Mouse (Mus musculus) adrenal gland, postnatal 36 days (tissue): ENCODE data around the gene Chchd6. TPM values are rescaled to one million over a fixed set of nuclear protein-coding genes. Genes with fewer than 3 reads are reported as not detected.

Experiments
- DNase-seq, 2 experiments: peaks; one replicate each; pipeline ENCODE4 v3.0.0; 2021; ENCODE audit warnings: mixed read lengths in 1 of 2
- total RNA-seq, 2 experiments: library from RNA; stranded (reverse); gene quantifications; 2 replicates each; pipeline ENCODE4 v1.2.3; 2021

Gene Chchd6
- total RNA-seq, 2 experiments from 2014 or later, result 27.2 to 37.5 TPM

GRCm38 (mm10) chr6:89524766-89525165 lies 70.7 kb downstream of the Chchd6 start:
- no peak for DNase-seq

GRCm38 (mm10) chr6:89510154-89510553 lies 85.3 kb downstream of the Chchd6 start:
- no peak for DNase-seq

- no peak for DNase-seq
Observed at GRCm38 (mm10) chr6:89508725-89509124, 86.7 kb downstream of the Chchd6 start.

GRCm38 (mm10) chr6:89508263-89508662 lies 87.2 kb downstream of the Chchd6 start:
- DNase-seq, result no peak

GRCm38 (mm10) chr6:89499961-89500360 lies 95.5 kb downstream of the Chchd6 start:
- no peak for DNase-seq

- peak in 1 of 2 experiments; percentile 7 for DNase-seq
Observed at GRCm38 (mm10) chr6:89498764-89499516, 96.5 kb downstream of the Chchd6 start.

GRCm38 (mm10) chr6:89496916-89497315 lies 98.5 kb downstream of the Chchd6 start:
- no peak for DNase-seq

GRCm38 (mm10) chr6:89492368-89492767 lies 103.1 kb downstream of the Chchd6 start:
- no peak for DNase-seq

- no peak for DNase-seq
Observed at GRCm38 (mm10) chr6:89490369-89490768, 105.1 kb downstream of the Chchd6 start.

GRCm38 (mm10) chr6:89489533-89489932 lies 105.9 kb downstream of the Chchd6 start:
- DNase-seq, result no peak

GRCm38 (mm10) chr6:89486055-89486454 lies 109.4 kb downstream of the Chchd6 start:
- DNase-seq, result no peak

- DNase-seq, result no peak
Observed at GRCm38 (mm10) chr6:89481192-89481591, 114.3 kb downstream of the Chchd6 start.

- no peak for DNase-seq
Observed at GRCm38 (mm10) chr6:89467908-89468307, 127.5 kb downstream of the Chchd6 start.

- DNase-seq, result peak in 1 of 2 experiments; percentile 18
Observed at GRCm38 (mm10) chr6:89467290-89467689, 128.2 kb downstream of the Chchd6 start.

- no peak for DNase-seq
Observed at GRCm38 (mm10) chr6:89466875-89467274, 128.6 kb downstream of the Chchd6 start.

- no peak for DNase-seq
Observed at GRCm38 (mm10) chr6:89466053-89466708, 129.3 kb downstream of the Chchd6 start.

GRCm38 (mm10) chr6:89462223-89462760 lies 133.2 kb downstream of the Chchd6 start:
- no peak for DNase-seq

- no peak for DNase-seq
Observed at GRCm38 (mm10) chr6:89461250-89462222, 133.9 kb downstream of the Chchd6 start.

- DNase-seq, result no peak
Observed at GRCm38 (mm10) chr6:89459634-89460033, 135.8 kb downstream of the Chchd6 start.

- DNase-seq, result peak; percentile 19 to 27
Observed at GRCm38 (mm10) chr6:89457601-89458000, 137.9 kb downstream of the Chchd6 start.

- no peak for DNase-seq
Observed at GRCm38 (mm10) chr6:89456409-89456961, 139.0 kb downstream of the Chchd6 start.

GRCm38 (mm10) chr6:89455523-89456000 lies 139.9 kb downstream of the Chchd6 start:
- DNase-seq, result no peak
